Mouse (Mus musculus): ENCODE results near the gene Cdiptos. TPM values are rescaled to one million over a fixed set of nuclear protein-coding genes. Genes with fewer than 3 reads are reported as not detected.

The Cdiptos gene
- polyA plus RNA-seq, 1 experiment from 2014 or later = 1.4 TPM

DNA sequence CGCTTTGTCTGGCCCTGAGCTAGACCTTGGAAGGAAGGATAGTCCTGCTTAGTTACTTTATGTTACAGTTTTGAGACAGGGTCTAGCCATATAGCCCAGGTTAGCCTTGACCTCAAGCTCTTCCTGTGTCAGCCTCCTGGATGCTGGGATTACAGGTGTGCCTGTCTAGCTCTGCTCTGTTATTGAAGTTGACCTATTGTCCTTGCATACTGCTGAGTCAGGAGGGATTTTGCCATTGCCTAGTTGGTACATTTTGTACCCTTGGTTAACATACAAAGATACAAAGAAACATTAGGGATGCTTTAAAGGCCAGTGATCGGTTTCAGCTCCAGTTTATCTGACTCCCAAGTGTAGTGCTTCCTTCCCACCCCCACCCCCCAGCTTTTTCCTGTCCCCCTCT lies 43.2 kb downstream of the Cdiptos start:
- H3K9me3 ChIP-seq = no peaks in the 10 kb centered on the region
- no peak overlapping the region for H3K4me2 ChIP-seq
- H3K4me3 ChIP-seq = no peak overlapping the region
- no peak overlapping the region for H3K9ac ChIP-seq
- H3K36me3 ChIP-seq = peaks cover 45% of the 10 kb centered on the region
- peaks cover 17% of the 10 kb centered on the region for H3K4me1 ChIP-seq (replicated peaks)
- H3K27me3 ChIP-seq = no peaks in the 10 kb centered on the region
- no peak overlapping the region for H3K27ac ChIP-seq
- 78% methylated on average over 2 of the region's 2 CpGs for WGBS
- no peak for ATAC-seq (ENCODE audit: low FRiP score)

GRCm38 (mm10) chr7:126929046-126929445 lies 46.9 kb downstream of the Cdiptos start:
- ATAC-seq (ENCODE audit: low FRiP score) = peak; percentile 80

DNA sequence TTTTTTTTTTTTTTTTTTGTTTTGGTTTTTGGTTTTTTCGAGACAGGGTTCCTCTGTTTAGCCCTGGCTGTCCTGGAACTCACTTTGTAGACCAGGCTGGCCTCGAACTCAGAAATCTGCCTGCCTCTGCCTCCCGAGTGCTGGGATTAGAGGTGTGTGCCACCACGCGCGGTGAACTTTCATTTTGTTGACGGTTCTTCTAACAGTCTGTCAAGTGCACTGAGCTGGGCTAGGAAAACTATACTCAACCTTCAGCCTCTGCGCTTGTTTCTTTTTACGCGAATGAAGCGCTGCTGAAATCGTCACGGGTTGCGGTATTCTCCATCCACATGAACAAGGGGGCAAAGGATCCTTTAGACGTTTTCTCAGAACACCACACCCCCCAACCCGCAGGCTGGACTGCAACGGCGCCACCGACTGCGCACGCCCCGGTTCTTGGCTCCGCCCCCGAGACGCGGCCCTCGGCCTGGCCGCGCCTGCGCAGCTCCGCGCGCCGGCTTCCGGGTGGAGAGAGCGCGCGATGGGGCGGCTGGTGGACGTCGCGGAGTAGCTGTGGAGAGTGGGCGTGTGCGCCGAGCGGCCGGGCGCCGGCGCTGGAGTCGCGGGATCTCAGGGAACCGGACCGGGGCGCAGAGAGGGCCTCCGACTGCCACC lies 47.4 kb downstream of the Cdiptos start, which contains the start of gene Kctd13:
Gene Kctd13 (plus strand): TSS at position 496 of the 654 bp plus-strand sequence.
- peak within 1 kb of the TSS; percentile 77 for H3K4me3 ChIP-seq
- peak; percentile 97 for ATAC-seq (ENCODE audit: low FRiP score)
- WGBS = 5% methylated on average over 47 of the region's 56 CpGs
- H3K4me1 ChIP-seq (replicated peaks) = peaks cover 17% of the 10 kb centered on the region
- H3K27me3 ChIP-seq = no peaks in the 10 kb centered on the region
- H3K27ac ChIP-seq = peak within 1 kb of the TSS; percentile 89
- peak within 1 kb of the TSS; percentile 90 for H3K9ac ChIP-seq
- no peaks in the 10 kb centered on the region for H3K9me3 ChIP-seq
- peak within 1 kb of the TSS; percentile 88 for H3K4me2 ChIP-seq
- peaks cover 17% of the 10 kb centered on the region; the same call in 1 of the 2 replicates for H3K36me3 ChIP-seq

More at GRCm38 (mm10) chr7:126929046-126929445, 46.9 kb downstream of the Cdiptos start:
- Histone ChIP-seq H3K4me3 (peak overlapping the region; percentile 77), H3K4me1 (replicated peaks) (peaks cover 17% of the 10 kb centered on the region), H3K36me3 (peaks cover 20% of the 10 kb centered on the region; the same call in 1 of the 2 replicates), H3K9me3 (no peaks in the 10 kb centered on the region), H3K27ac (peak overlapping the region; percentile 89), H3K9ac (peak overlapping the region; percentile 90), H3K27me3 (no peaks in the 10 kb centered on the region), H3K4me2 (peak overlapping the region; percentile 88)
- WGBS = under 1% methylated on average over 27 of the region's 27 CpGs

- Histone ChIP-seq H3K4me1 (replicated peaks) (peaks cover 26% of the 10 kb centered on the region), H3K27me3 (no peaks in the 10 kb centered on the region), H3K27ac (no peak overlapping the region), H3K36me3 (peaks cover 3% of the 10 kb centered on the region; the same call in 1 of the 2 replicates), H3K4me2 (no peak overlapping the region), H3K4me3 (no peak overlapping the region), H3K9me3 (no peaks in the 10 kb centered on the region), H3K9ac (no peak overlapping the region)
- 63% methylated on average over 3 of the region's 3 CpGs for WGBS
- no peak for ATAC-seq (ENCODE audit: low FRiP score)
These were observed 49.6 kb downstream of the Cdiptos start for GRCm38 (mm10) chr7:126926299-126926698.

GRCm38 (mm10) chr7:126923999-126924398 lies 51.9 kb downstream of the Cdiptos start:
- no peaks in the 10 kb centered on the region for H3K27me3 ChIP-seq
- no peak overlapping the region for H3K27ac ChIP-seq
- no peaks in the 10 kb centered on the region for H3K36me3 ChIP-seq
- no peak overlapping the region for H3K9ac ChIP-seq
- peaks cover 9% of the 10 kb centered on the region for H3K4me1 ChIP-seq (replicated peaks)
- ATAC-seq (ENCODE audit: low FRiP score) = no peak
- no peak overlapping the region for H3K4me2 ChIP-seq
- H3K9me3 ChIP-seq = no peaks in the 10 kb centered on the region
- H3K4me3 ChIP-seq = no peak overlapping the region
- WGBS = 25% methylated on average over 5 of the region's 5 CpGs

DNA sequence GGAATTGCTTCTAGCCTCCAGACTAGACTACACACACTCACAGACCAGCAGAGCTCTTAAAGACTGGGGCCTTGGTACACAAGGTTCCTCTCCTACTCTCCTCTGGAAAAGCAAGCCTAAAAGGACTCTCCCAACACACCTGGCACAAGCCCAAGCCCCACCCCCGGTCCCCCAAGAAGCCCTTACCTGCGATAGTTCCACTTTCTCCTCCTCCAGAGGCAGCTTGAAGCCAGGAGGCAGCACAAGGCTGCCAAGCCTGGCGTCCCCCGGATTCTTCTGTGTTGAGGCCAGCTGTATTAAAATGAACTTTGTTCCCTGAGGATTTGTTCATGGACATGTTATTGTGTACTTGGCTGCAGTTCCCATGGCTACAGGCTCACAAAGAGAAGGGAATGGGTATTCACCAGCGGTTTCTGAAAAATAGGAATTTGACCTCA lies 53.3 kb downstream of the Cdiptos start, which contains the start of gene Tmem219:
Gene Tmem219 (minus strand): TSS at position 294 of the 437 bp plus-strand sequence.
- 14% methylated on average over 5 of the region's 5 CpGs for whole genome bisulfite sequencing
- H3K27ac ChIP-seq = peak within 1 kb of the TSS; percentile 49
- no peaks in the 10 kb centered on the region for H3K9me3 ChIP-seq
- H3K4me1 ChIP-seq (replicated peaks) = peaks cover 9% of the 10 kb centered on the region
- H3K36me3 ChIP-seq = no peaks in the 10 kb centered on the region
- no peak within 1 kb of the TSS for H3K4me3 ChIP-seq
- 0 out of 2 replicates have a peak within 1 kb of the TSS, but pooled peaks have one; percentile 5 for H3K9ac ChIP-seq
- ATAC-seq (ENCODE audit: low FRiP score) = no peak
- H3K4me2 ChIP-seq = no peak within 1 kb of the TSS
- no peaks in the 10 kb centered on the region for H3K27me3 ChIP-seq

Other genes starting within 250 kb of the Cdiptos start
- 94.2 and 95.8 TPM in 2 replicates for gene Mapk3, start 216.5 kb downstream of the Cdiptos start, polyA plus RNA-seq (2015; fragmentation: Nextera tagmentation; extraction: Ambion mirVana)
- 2.0 and 2.3 TPM in 2 replicates for gene Gdpd3, start 209.8 kb downstream of the Cdiptos start, polyA plus RNA-seq (2015; fragmentation: Nextera tagmentation; extraction: Ambion mirVana)
- gene Ypel3, start 199.1 kb downstream of the Cdiptos start, polyA plus RNA-seq (2015; fragmentation: Nextera tagmentation; extraction: Ambion mirVana) = 173 and 179 TPM in 2 replicates
- 0.32 and 0.84 TPM in 2 replicates for gene Tbx6, start 194.6 kb downstream of the Cdiptos start, polyA plus RNA-seq (2015; fragmentation: Nextera tagmentation; extraction: Ambion mirVana)
- gene Ppp4c, start 183.6 kb downstream of the Cdiptos start, polyA plus RNA-seq (2015; fragmentation: Nextera tagmentation; extraction: Ambion mirVana) = 196 and 214 TPM in 2 replicates
- gene Fam57b, start 178.4 kb downstream of the Cdiptos start, polyA plus RNA-seq (2015; fragmentation: Nextera tagmentation; extraction: Ambion mirVana) = 52.1 and 55.6 TPM in 2 replicates
- not detected in 2 replicates for gene 4930451I11Rik, start 144.5 kb downstream of the Cdiptos start, polyA plus RNA-seq (2015; fragmentation: Nextera tagmentation; extraction: Ambion mirVana)
- gene Doc2a, start 128.7 kb downstream of the Cdiptos start, polyA plus RNA-seq (2015; fragmentation: Nextera tagmentation; extraction: Ambion mirVana) = 7.1 and 9.3 TPM in 2 replicates
- gene Hirip3, start 114.1 kb downstream of the Cdiptos start, polyA plus RNA-seq (2015; fragmentation: Nextera tagmentation; extraction: Ambion mirVana) = 20.2 and 25.7 TPM in 2 replicates
- gene Ino80e, start 113.7 kb downstream of the Cdiptos start, polyA plus RNA-seq (2015; fragmentation: Nextera tagmentation; extraction: Ambion mirVana) = 81.8 and 89.4 TPM in 2 replicates
- 57.2 and 57.4 TPM in 2 replicates for gene Taok2, start 91.4 kb downstream of the Cdiptos start, polyA plus RNA-seq (2015; fragmentation: Nextera tagmentation; extraction: Ambion mirVana)
- 26.3 and 28.4 TPM in 2 replicates for gene Tmem219, start 53.2 kb downstream of the Cdiptos start, polyA plus RNA-seq (2015; fragmentation: Nextera tagmentation; extraction: Ambion mirVana)
- gene Kctd13, start 47.2 kb downstream of the Cdiptos start, polyA plus RNA-seq (2015; fragmentation: Nextera tagmentation; extraction: Ambion mirVana) = 98.7 and 101 TPM in 2 replicates
- 6.1 and 6.4 TPM in 2 replicates for gene Asphd1, start 26.5 kb downstream of the Cdiptos start, polyA plus RNA-seq (2015; fragmentation: Nextera tagmentation; extraction: Ambion mirVana)
- gene Sez6l2, start 25.5 kb downstream of the Cdiptos start, polyA plus RNA-seq (2015; fragmentation: Nextera tagmentation; extraction: Ambion mirVana) = 32.7 and 36.7 TPM in 2 replicates
- gene Cdipt, start 184 bp downstream of the Cdiptos start, polyA plus RNA-seq (2015; fragmentation: Nextera tagmentation; extraction: Ambion mirVana) = 109 and 112 TPM in 2 replicates
- gene Mvp, start 38.5 kb upstream of the Cdiptos start, polyA plus RNA-seq (2015; fragmentation: Nextera tagmentation; extraction: Ambion mirVana) = 4.5 and 5.2 TPM in 2 replicates
- gene Pagr1b, start 40.4 kb upstream of the Cdiptos start, polyA plus RNA-seq (2015; fragmentation: Nextera tagmentation; extraction: Ambion mirVana) = 0.45 and 1.1 TPM in 2 replicates
- 41.8 and 53.4 TPM in 2 replicates for gene Pagr1a, start 41.3 kb upstream of the Cdiptos start, polyA plus RNA-seq (2015; fragmentation: Nextera tagmentation; extraction: Ambion mirVana)
- 66.8 and 73.4 TPM in 2 replicates for gene Gm42742, start 45.0 kb upstream of the Cdiptos start, polyA plus RNA-seq (2015; fragmentation: Nextera tagmentation; extraction: Ambion mirVana)
- gene Prrt2, start 45.1 kb upstream of the Cdiptos start, polyA plus RNA-seq (2015; fragmentation: Nextera tagmentation; extraction: Ambion mirVana) = 18.3 and 19.2 TPM in 2 replicates
- gene Maz, start 50.9 kb upstream of the Cdiptos start, polyA plus RNA-seq (2015; fragmentation: Nextera tagmentation; extraction: Ambion mirVana) = 59.8 and 60.8 TPM in 2 replicates
- 30.2 and 32.6 TPM in 2 replicates for gene Kif22, start 66.4 kb upstream of the Cdiptos start, polyA plus RNA-seq (2015; fragmentation: Nextera tagmentation; extraction: Ambion mirVana)
- gene Zg16, start 111.2 kb upstream of the Cdiptos start, polyA plus RNA-seq (2015; fragmentation: Nextera tagmentation; extraction: Ambion mirVana) = not detected in 2 replicates
- 1.5 and 2.1 TPM in 2 replicates for gene AI467606, start 115.3 kb upstream of the Cdiptos start, polyA plus RNA-seq (2015; fragmentation: Nextera tagmentation; extraction: Ambion mirVana)
- 0.54 and 0.68 TPM in 2 replicates for gene Qprt, start 146.1 kb upstream of the Cdiptos start, polyA plus RNA-seq (2015; fragmentation: Nextera tagmentation; extraction: Ambion mirVana)
- gene Spn, start 161.7 kb upstream of the Cdiptos start, polyA plus RNA-seq (2015; fragmentation: Nextera tagmentation; extraction: Ambion mirVana) = 0.06 and 0.09 TPM in 2 replicates
- 83.1 and 84.6 TPM in 2 replicates for gene Cd2bp2, start 220.0 kb upstream of the Cdiptos start, polyA plus RNA-seq (2015; fragmentation: Nextera tagmentation; extraction: Ambion mirVana)
- 28.0 and 31.3 TPM in 2 replicates for gene Tbc1d10b, start 232.4 kb upstream of the Cdiptos start, polyA plus RNA-seq (2015; fragmentation: Nextera tagmentation; extraction: Ambion mirVana)
- 11.0 and 15.5 TPM in 2 replicates for gene Mylpf, start 232.8 kb upstream of the Cdiptos start, polyA plus RNA-seq (2015; fragmentation: Nextera tagmentation; extraction: Ambion mirVana)